Mouse (Mus musculus): ENCODE measurements at regions not wholly inside any gene's neighbourhood (a gene's known extent, or its start where the extent isn't known, plus 50 kb on each side); places are given as distances from the start of the nearest gene placed in this dataset.

- DNase-seq (ENCODE audit: low spot score in 2 of 2), result no peak
These were observed 168.9 kb upstream of the Id2 start for GRCm38 (mm10) chr12:25265560-25266525.

DNA sequence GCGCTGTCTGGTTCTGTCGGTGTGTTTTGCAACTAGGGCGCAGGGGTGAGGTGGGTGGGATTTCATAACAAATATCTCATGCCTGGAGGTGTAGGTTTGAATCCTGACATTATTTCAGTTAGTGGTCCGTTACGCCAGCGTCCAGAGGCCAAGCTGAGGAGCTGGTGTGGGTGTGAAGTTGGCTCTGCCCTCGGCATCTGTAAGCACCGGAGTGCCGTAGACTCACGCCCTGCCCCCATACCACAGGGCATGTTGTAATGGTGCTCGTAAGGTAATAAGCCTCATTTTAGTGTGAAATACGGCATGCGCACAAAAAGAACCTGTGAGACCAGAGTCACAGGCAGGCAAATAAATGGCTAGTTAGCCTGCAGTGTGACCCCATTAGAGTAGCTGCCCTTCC, 168.1 kb upstream of the Id2 start:
- no peak for DNase-seq (ENCODE audit: low spot score in 2 of 2)

DNA sequence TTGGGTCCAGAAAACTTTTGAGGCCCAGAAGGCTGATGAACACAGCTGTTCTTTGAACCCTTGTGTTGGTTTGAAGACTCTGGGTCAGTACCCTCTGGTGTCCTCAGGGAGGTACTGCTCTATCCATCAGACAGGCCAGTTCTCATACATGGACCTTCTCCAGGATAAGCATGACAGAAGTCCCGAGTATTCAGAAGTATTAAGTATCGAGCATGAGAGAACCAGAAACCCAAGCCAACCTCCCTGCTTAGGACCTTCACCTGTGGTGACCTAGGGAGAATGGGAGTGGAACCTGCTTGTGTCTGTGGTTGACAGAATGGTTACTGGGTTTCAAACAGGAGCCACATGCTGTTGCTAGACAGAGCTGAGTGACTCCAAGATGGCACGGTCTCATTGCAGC, 167.5 kb upstream of the Id2 start:
- no peak for DNase-seq (ENCODE audit: low spot score in 2 of 2)

DNA sequence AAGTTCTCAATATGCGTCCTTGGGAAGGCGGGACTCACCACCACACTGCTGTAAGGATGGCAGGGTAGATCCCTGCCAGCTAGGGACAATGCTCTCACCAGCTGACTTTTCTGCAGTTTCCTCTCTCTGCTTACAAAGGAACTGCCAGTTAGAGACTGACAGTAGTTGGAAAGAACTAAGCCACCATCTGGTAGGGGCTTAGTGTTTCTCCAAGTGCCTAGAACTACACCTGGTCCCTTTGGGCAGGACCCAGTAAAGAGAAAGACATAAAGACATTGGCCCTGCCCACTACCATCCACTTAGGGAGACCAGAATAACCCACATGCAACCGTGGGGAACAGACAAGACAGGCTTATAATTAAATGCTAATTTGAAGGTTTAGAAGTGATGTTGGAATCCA, 165.5 kb upstream of the Id2 start:
- DNase-seq (ENCODE audit: low spot score in 2 of 2), result no peak

DNA sequence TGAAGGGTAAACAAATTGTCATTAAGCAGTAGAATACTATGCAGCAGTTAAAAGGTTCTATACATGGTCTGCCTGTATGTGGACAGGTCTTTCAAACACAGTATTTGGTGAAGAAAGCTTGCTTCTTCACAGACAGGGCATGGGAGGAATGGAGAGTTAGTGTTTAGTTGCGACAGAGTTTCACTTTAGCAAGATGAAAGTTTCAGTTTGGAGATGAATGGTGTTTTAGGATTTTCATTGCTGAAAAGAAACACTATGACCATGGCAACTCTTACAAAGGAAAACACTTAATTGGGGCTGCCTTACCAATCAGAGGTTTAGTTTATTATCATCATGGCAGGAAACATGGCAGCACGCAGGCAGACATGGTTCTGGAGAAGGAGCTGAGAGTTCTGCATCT, 162.2 kb upstream of the Id2 start:
- no peak for DNase-seq (ENCODE audit: low spot score in 2 of 2)

DNA sequence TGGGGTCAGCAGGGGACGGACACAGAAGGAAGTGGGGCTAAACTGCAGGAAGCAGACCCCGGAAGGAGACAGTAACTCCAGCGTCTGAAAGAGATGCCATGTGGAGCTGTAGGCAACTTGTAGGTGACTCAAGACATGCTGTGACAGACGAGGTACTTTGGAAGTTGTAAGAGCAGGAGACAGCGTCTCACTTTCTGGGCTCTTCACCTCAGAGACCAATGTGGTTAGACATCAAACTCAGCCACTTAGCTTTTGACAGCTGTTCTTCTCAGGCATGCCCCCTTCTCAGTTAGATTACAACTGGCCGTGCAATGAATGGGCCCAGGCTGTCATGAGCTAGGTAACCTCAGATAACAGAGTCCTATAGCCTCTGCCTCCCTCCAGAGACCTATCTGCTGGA, 159.3 kb upstream of the Id2 start:
- DNase-seq (ENCODE audit: low spot score in 2 of 2), result no peak

GRCm38 (mm10) chr12:25254716-25255115, 157.8 kb upstream of the Id2 start:
- no peak for DNase-seq (ENCODE audit: low spot score in 2 of 2)

DNA sequence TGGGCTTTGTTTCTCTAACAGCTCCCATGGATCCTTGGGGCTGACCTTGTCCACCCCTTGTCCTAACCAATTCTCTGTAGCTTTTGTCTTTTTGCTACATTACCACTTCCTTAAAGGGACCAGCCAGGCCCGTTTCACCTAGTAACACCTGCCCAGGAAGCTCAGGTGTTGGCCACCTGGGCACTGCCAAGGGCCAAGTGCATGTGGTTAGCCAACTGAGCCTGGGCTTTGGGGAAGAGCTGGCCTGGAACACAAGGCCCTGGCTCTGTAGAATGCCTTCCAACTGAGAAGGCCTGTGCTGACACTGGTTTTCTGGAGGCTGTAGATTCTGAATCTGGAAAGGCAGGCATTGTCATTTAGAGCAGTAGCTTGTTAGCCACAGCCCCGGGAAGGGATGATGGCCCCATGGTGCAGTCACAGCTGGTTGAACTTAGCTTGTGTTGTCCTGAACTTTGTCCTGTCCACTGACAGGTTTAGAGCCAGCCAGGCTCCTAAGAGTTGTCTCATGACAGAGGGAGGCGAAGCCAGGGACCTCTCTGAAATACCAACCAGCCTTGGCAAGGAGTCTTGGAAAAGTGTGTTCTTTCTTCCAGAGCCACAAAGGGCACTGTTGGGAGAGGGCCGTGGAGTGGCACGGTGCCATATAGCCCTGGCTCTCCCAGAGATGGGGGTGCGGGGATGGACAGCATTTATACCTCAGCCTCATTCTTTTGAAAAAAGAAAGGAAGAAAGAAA, 156.0 kb upstream of the Id2 start:
- DNase-seq (ENCODE audit: low spot score in 2 of 2), result no peak

DNA sequence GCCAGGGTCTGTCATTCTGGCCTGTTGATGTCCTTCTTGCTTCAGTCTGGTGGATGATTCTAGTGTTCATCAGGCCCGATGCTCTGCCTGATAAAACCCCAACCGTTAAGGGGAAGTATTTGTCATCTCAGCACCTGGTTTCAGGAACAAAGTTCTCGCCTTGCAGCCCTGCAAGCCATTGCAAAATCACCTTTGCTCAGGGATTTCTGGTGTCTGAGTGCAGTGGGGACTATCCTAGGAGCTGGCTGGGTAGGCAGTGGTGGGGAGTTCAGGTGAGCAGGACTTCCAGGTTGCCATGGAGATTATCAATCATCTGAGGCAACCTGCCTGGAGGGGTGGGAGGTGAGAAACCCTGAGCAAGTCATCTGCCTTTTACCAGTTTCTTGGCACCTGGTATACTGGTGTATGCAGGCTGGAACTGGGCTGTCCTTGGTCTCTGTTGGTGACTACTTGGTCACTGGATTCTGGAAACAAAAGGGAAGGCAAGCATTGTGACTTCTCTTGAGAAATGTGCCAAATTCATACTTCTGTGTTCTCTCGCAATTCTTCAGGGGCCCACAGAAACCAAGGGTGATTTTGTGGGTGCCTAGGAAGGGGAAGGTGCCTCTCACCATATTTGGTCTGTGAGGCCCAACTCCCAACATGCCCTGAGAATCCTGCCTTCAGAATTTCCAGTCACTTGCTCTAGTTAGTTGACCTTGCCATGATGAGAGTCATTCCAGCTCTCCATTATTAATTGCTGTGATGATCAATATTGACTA, 154.7 kb upstream of the Id2 start:
- no peak for DNase-seq (ENCODE audit: low spot score in 2 of 2)

- no peak for DNase-seq (ENCODE audit: low spot score in 2 of 2)
These were observed 153.9 kb upstream of the Id2 start for GRCm38 (mm10) chr12:25250881-25251280.

DNA sequence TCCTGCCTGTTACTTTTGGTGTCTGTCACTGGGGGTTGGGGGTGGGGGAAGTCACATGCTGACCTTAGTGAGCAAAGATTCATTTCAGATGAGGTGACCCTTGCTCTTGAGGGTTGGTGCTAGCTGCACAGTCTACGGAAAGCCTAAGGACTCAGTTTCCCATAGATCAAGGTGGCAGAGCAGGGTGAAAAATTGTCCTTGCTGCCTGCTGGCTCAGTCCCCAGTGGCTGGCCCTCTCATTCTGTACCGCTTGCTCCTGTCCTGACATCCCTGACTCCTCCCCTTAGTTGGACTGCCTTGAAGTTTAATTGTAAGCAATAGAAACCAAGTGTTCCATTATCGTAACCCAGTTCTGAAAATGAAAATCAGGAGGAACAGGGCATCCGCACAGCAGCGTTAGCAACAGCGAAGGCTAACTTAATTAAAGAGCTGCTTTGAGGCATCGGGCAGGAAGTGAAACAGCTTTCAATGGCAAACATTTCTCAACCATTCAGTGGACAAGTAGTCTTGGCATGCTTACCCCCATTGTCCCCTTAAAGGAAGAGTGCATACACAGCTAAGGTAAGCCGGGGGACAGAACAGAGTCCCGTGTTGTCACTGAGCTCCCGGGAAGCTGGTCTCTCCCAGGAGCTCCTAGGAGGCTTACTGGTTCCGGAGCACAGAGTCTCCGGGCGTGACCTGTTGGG, 151.9 kb upstream of the Id2 start:
- no peak for DNase-seq (ENCODE audit: low spot score in 2 of 2)

- no peak for DNase-seq (ENCODE audit: low spot score in 2 of 2)
These were observed 149.6 kb upstream of the Id2 start for GRCm38 (mm10) chr12:25246566-25246965.

DNA sequence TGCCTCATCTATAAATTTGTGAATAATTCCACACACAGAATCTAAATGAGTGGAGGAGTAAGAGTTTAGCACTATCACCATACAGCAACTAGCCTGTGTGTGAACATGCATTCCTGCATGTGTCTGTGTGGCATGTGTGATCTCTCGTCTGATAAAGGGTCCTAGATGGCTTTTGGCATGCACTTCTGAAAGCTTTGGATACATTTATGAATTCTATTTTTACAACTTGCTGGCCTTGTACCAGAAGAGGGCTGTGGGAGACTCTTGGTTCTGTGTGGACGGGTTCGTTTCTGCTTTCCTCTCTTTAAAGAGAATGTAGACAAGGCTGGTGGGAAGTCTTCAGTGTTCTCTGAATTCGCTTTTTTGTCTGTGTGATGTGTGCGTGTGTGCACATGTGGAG, 148.7 kb upstream of the Id2 start:
- no peak for DNase-seq (ENCODE audit: low spot score in 2 of 2)

DNA sequence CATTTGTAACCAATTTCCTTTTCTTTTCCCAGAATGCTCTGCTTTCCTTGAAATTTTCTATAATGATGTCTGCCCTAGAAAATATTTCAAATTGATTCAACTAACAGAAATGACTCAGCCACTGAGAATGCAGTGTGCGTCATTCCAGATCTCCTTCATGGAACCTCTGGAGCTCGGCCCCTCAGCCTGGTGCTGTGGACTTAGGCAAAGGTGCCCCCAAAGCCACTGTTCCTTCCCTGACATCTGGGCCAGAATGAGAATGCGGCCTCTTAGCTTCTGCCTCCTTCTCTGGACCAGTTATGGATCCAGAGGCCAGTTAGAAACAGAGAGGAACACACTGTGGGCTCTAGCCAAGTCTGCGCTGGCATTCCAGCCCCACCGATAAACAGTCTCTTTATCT, 148.3 kb upstream of the Id2 start:
- no peak for DNase-seq (ENCODE audit: low spot score in 2 of 2)

DNA sequence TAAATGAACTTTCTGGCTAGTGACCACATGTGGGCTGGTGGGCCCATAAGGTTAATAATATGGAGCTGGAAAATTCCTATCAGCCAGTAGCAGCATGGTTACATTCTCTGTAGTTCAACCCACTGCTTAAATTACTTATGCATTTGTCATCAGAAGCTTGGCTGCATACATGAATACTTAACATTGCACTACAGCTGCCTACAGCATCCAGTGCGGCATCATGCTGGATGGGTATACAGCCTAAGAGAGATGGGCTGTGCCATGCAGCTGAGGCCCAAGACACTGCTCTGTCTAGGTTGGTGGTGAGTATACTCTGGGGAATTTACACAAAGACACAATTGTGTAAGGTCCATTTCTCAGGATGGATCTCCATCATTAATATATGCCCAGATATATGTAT, 147.7 kb upstream of the Id2 start:
- DNase-seq (ENCODE audit: low spot score in 2 of 2), result no peak

- DNase-seq (ENCODE audit: low spot score in 2 of 2), result no peak
These were observed 147.0 kb upstream of the Id2 start for GRCm38 (mm10) chr12:25243901-25244300.

GRCm38 (mm10) chr12:25242369-25242768, 145.4 kb upstream of the Id2 start:
- no peak for DNase-seq (ENCODE audit: low spot score in 2 of 2)

- DNase-seq (ENCODE audit: low spot score in 2 of 2), result no peak
These were observed 144.7 kb upstream of the Id2 start for GRCm38 (mm10) chr12:25241675-25242074.

DNA sequence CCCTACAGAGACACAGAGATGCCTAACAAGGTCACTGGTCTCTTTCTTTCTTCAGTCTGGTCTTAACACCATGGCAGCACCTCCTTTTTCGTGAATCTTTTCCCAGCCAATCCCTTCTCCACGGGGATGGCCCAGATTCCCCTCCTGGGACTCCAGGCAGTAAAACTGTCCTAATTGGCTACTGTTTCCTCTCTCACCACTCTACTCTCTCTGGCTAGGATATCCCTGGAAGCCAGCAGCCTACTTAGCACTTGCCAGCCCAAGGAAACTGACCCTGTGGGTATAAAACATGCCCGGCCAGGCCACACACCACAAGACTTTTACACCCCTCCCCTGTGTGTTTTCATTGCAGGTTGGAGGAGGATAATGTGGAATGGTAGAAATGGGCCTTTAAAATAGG, 143.9 kb upstream of the Id2 start:
- DNase-seq (ENCODE audit: low spot score in 2 of 2), result no peak

- DNase-seq (ENCODE audit: low spot score in 2 of 2), result no peak
These were observed 143.2 kb upstream of the Id2 start for GRCm38 (mm10) chr12:25240142-25240541.

DNA sequence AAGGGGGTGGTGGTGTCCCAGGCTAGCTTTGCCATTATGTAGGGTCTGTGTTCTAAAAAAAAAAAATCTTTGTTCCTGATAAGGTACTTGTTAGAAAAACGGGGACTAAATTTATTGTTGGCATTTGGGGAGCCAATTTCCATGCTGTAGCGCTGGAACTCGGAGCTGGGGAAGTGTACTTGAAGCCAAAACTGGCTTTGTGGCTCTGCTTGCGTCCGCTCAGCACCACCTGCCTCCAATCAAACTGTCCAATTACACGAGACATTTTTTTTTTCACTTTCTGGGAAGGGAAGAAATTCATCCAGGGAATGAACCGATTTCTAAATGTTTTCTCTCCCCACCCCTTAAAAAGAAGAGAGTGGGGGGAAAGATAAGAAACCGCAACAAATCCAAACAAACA, 138.1 kb upstream of the Id2 start:
- DNase-seq (ENCODE audit: low spot score in 2 of 2), result no peak

DNA sequence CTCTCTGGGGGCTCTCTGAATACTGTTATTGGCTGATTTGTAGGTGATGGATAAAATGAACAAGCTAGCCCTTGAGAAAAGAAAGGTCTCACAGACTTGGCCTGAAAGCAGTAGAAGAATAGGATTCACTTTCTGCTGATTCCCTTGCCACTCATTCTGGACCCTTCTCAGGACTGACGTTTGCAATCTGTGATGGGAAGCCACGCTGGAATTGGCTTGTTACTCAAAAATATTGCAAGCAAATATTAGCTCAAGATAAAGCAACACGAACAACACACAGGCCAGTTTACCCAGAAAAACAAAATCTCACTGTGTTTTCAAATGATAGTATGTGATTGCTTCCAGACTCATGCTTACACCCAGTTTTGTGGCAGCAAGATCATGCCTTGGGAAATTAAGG, 137.7 kb upstream of the Id2 start:
- no peak for DNase-seq (ENCODE audit: low spot score in 2 of 2)
